Mouse (Mus musculus): ENCODE measurements around the gene Slc16a4.

Slc16a4 gene

DNA sequence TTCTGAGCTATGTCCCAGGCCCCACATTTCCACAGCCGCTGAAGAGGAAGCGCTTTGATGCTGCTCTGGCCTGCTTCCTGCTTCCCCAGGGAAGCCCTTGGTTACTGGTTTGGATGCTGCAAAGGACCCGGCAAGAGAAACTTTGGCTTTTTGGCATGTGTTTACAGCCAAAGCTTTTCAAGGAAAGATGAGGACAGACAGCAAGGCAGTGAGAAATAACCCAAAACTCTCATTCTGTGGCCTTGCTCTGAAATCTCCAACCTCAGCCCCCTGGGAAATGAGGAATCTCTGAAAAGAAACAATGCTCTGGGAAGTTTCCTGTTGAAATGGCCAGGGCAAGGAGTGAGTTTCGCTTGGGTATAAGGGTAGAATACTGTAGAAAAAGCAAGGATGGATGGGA, 69.3 kb downstream of the Slc16a4 start:
- no peak for DNase-seq (ENCODE audit: low spot score)
